Mouse (Mus musculus) MEL (cell line): Measurements from ENCODE around the gene Anxa8. TPM values are rescaled to one million over a fixed set of nuclear protein-coding genes. Genes with fewer than 3 reads are reported as not detected.

Experiments used
- DNase-seq: peaks from one replicate; pipeline ENCODE4 v3.0.0; 2011; ENCODE audit warnings: low read depth, low spot score
- H3K27ac ChIP-seq: 2 replicates; pipeline ENCODE4 v1.5.1; 2012; ENCODE audit warnings: low read depth, mild to moderate bottlenecking, control low read depth, low read length, moderate library complexity; ENCODE audit not compliant: control insufficient read depth
- H3K27me3 ChIP-seq, 2 experiments: fragments of 150-350 bp in 1 of 2; sonication (generic) in 1 of 2; 2 replicates each; pipeline ENCODE4 v1.6.1; 2012; ENCODE audit warnings: low read length in 2 of 2, mild to moderate bottlenecking in 2 of 2, improper control_type of control experiment in 1 of 2, moderate library complexity in 1 of 2; ENCODE audit not compliant: insufficient read depth in 2 of 2, control insufficient read depth in 1 of 2
- H3K36me3 ChIP-seq, 2 experiments: 2 replicates each; pipeline ENCODE4 v1.6.1; 2012 to 2014; ENCODE audit warnings: low read length in 2 of 2, improper control_type of control experiment in 1 of 2, inconsistent platforms in 1 of 2, mild to moderate bottlenecking in 1 of 2; ENCODE audit not compliant: insufficient read depth in 2 of 2, control insufficient read depth in 1 of 2
- H3K4me1 ChIP-seq, 2 experiments: fragments of 150-350 bp in 1 of 2; sonication (generic) in 1 of 2; 2 replicates each; pipeline ENCODE4 v1.6.1; 2012; ENCODE audit warnings: low read length in 2 of 2, improper control_type of control experiment in 1 of 2, mild to moderate bottlenecking in 1 of 2; ENCODE audit not compliant: insufficient read depth in 2 of 2, control insufficient read depth in 1 of 2
- H3K4me3 ChIP-seq, 2 experiments: fragments of 150-350 bp in 1 of 2; sonication (generic) in 1 of 2; 2 replicates each; pipeline ENCODE4 v1.5.1; 2012; ENCODE audit warnings: low read depth in 2 of 2, low read length in 2 of 2, mild to moderate bottlenecking in 2 of 2, moderate library complexity in 2 of 2, control low read depth in 1 of 2, improper control_type of control experiment in 1 of 2; ENCODE audit not compliant: control insufficient read depth in 1 of 2, insufficient read depth in 1 of 2
- H3K79me2 ChIP-seq: 2 replicates; pipeline ENCODE4 v1.6.1; 2012; ENCODE audit warnings: mild to moderate bottlenecking, low read length, moderate library complexity; ENCODE audit not compliant: control insufficient read depth, poor library complexity, insufficient read depth
- H3K9ac ChIP-seq: 2 replicates; pipeline ENCODE4 v1.6.1; 2012; ENCODE audit warnings: low read depth, mild to moderate bottlenecking, control low read depth, low read length, moderate library complexity; ENCODE audit not compliant: control insufficient read depth, poor library complexity, severe bottlenecking
- H3K9me3 ChIP-seq: fragments of 150-350 bp; sonication (generic); replicated peaks from 2 replicates; pipeline ENCODE4 v1.6.1; 2012; ENCODE audit warnings: mild to moderate bottlenecking, low read length, improper control_type of control experiment, moderate library complexity; ENCODE audit not compliant: insufficient read depth
- CHD1 ChIP-seq: IDR thresholded peaks from 2 replicates; pipeline ENCODE4 v1.6.1; 2012; ENCODE audit warnings: low read depth, mild to moderate bottlenecking, inconsistent platforms, low read length, improper control_type of control experiment
- E2F4 ChIP-seq: IDR thresholded peaks from 2 replicates; pipeline ENCODE4 v1.6.1; 2011; ENCODE audit warnings: low read depth, low read length, improper control_type of control experiment, borderline replicate concordance
- EP300 ChIP-seq, 2 experiments: IDR thresholded peaks; 2 replicates each; pipeline ENCODE4 v1.6.1; 2011; ENCODE audit warnings: improper control_type of control experiment in 2 of 2, low read length in 2 of 2, low read depth in 1 of 2, mild to moderate bottlenecking in 1 of 2
- GABPA ChIP-seq: IDR thresholded peaks from 2 replicates; pipeline ENCODE4 v1.6.1; 2012; ENCODE audit warnings: low read depth, mild to moderate bottlenecking, inconsistent platforms, low read length, improper control_type of control experiment, moderate library complexity
- JUND ChIP-seq: IDR thresholded peaks from 2 replicates; pipeline ENCODE4 v1.6.1; 2011; ENCODE audit warnings: low read depth, mild to moderate bottlenecking, improper control_type of control experiment, low read length
- KAT2A ChIP-seq: conservative IDR thresholded peaks from 2 replicates; pipeline ENCODE4 v1.6.1; 2012; ENCODE audit warnings: low read depth, low read length, improper control_type of control experiment, inconsistent platforms
- MXI1 ChIP-seq: IDR thresholded peaks from 2 replicates; pipeline ENCODE4 v1.6.1; 2011; ENCODE audit warnings: mild to moderate bottlenecking, low read depth, low read length, improper control_type of control experiment
- MYB ChIP-seq: IDR thresholded peaks from 2 replicates; pipeline ENCODE4 v1.6.1; 2011; ENCODE audit warnings: mild to moderate bottlenecking, low read depth, low read length, improper control_type of control experiment
- NELFE ChIP-seq: IDR thresholded peaks from 2 replicates; pipeline ENCODE4 v1.6.1; 2011; ENCODE audit warnings: low read depth, low read length, improper control_type of control experiment
- NRF1 ChIP-seq: IDR thresholded peaks from 2 replicates; pipeline ENCODE4 v1.6.1; 2014; ENCODE audit warnings: low read depth, mild to moderate bottlenecking, inconsistent platforms, low read length, improper control_type of control experiment, moderate library complexity; ENCODE audit not compliant: poor library complexity, insufficient read depth, severe bottlenecking
- POLR2A ChIP-seq, 2 experiments: IDR thresholded peaks; 2 replicates each; pipeline ENCODE4 v1.6.1; 2011 to 2012; ENCODE audit warnings: low read length in 2 of 2, mild to moderate bottlenecking in 2 of 2, control low read depth in 1 of 2, improper control_type of control experiment in 1 of 2, low read depth in 1 of 2, moderate library complexity in 1 of 2; ENCODE audit not compliant: control insufficient read depth in 1 of 2, insufficient read depth in 1 of 2, poor library complexity in 1 of 2
- RAD21 ChIP-seq: IDR thresholded peaks from 2 replicates; pipeline ENCODE4 v1.6.1; 2011; ENCODE audit warnings: mild to moderate bottlenecking, low read depth, low read length, improper control_type of control experiment
- SMC3 ChIP-seq: IDR thresholded peaks from 2 replicates; pipeline ENCODE4 v1.6.1; 2011; ENCODE audit warnings: low read depth, low read length, improper control_type of control experiment
- polyA plus RNA-seq, 2 experiments: library from polyadenylated mRNA; stranded (reverse) in 1 of 2; unstranded in 1 of 2; fragments of >175 nt in 1 of 2; fragments of >200 nt in 1 of 2; gene quantifications; 2 replicates each; pipeline versions ENCODE4 v1.2.1 to v1.2.4; 2012; ENCODE audit warnings: low replicate concordance in 2 of 2, low read depth in 1 of 2; ENCODE audit not compliant: insufficient read length in 2 of 2, insufficient read depth in 1 of 2, missing spikeins in 1 of 2
- total RNA-seq: library from RNA; depleted of rRNA; stranded (reverse); fragments of 300-350 nt; gene quantifications from 2 replicates; pipeline ENCODE4 v1.2.3, GENCODE M21; 2012; rRNA removed

Anxa8 gene
- total and polyA plus RNA-seq, 3 experiments: not detected

- Histone ChIP-seq H3K9ac (no peak overlapping the region), H3K4me3 (no peak overlapping the region), H3K27me3 (no peaks in the 10 kb centered on the region; a peak in 1 of 4 replicates), H3K27ac (no peak overlapping the region), H3K79me2 (no peaks in the 10 kb centered on the region), H3K9me3 (no peaks in the 10 kb centered on the region), H3K4me1 (no peaks in the 10 kb centered on the region), H3K36me3 (no peaks in the 10 kb centered on the region)
- no peak for DNase-seq
- TF ChIP-seq JUND (no peak), GABPA (no peak), SMC3 (no peak), CHD1 (no peak), KAT2A (no peak), RAD21 (no peak), EP300 (IDR thresholded peaks at IDR 0.05; ENCODE audit: low read depth in 1 of 2, low read length in 2 of 2) (no peak), MYB (no peak), MXI1 (no peak), NRF1 (no peak), POLR2A (IDR thresholded peaks at IDR 0.05; ENCODE audit: control insufficient read depth in 1 of 2, insufficient read depth in 1 of 2, low read depth in 1 of 2, low read length in 2 of 2, poor library complexity in 1 of 2) (no peak), NELFE (no peak), E2F4 (no peak)
Measured at GRCm38 (mm10) chr14:34142915-34143314, 57.1 kb downstream of the Anxa8 start.

Other genes with a start within 250 kb of the Anxa8 start
- not detected in 2 replicates for gene Gdf10, start 162.4 kb upstream of the Anxa8 start, total RNA-seq
- gene Gdf10, start 162.4 kb upstream of the Anxa8 start, polyA plus RNA-seq: not detected
- gene Gdf2, start 144.9 kb upstream of the Anxa8 start, total RNA-seq: not detected in 2 replicates
- gene Gdf2, start 144.9 kb upstream of the Anxa8 start, polyA plus RNA-seq: not detected
- gene Rbp3, start 132.0 kb upstream of the Anxa8 start, total RNA-seq: not detected in 2 replicates
- not detected for gene Rbp3, start 132.0 kb upstream of the Anxa8 start, polyA plus RNA-seq
- not detected in 2 replicates for gene Zfp488, start 107.2 kb upstream of the Anxa8 start, total RNA-seq
- gene Zfp488, start 107.2 kb upstream of the Anxa8 start, polyA plus RNA-seq: not detected
- not detected in 2 replicates for gene Gm30083, start 70.8 kb upstream of the Anxa8 start, total RNA-seq
- gene Gm30083, start 70.8 kb upstream of the Anxa8 start, polyA plus RNA-seq: not detected
- gene Gm5460, start 69.2 kb upstream of the Anxa8 start, total RNA-seq: not detected in 2 replicates
- not detected for gene Gm5460, start 69.2 kb upstream of the Anxa8 start, polyA plus RNA-seq
- gene Antxrl, start 33.3 kb upstream of the Anxa8 start, total RNA-seq: not detected in 2 replicates
- not detected for gene Antxrl, start 33.3 kb upstream of the Anxa8 start, polyA plus RNA-seq
- gene A630023A22Rik, start 16.8 kb downstream of the Anxa8 start, total RNA-seq: not detected in 2 replicates
- not detected for gene A630023A22Rik, start 16.8 kb downstream of the Anxa8 start, polyA plus RNA-seq
- not detected in 2 replicates for gene Npy4r, start 66.5 kb downstream of the Anxa8 start, total RNA-seq
- not detected for gene Npy4r, start 66.5 kb downstream of the Anxa8 start, polyA plus RNA-seq
- under 0.01 and 0.03 TPM in 2 replicates for gene Gprin2, start 115.7 kb downstream of the Anxa8 start, total RNA-seq
- under 1 TPM in 1 of 2 experiments, not detected in 1; 0.01 TPM for gene Gprin2, start 115.7 kb downstream of the Anxa8 start, polyA plus RNA-seq
- gene Syt15, start 133.6 kb downstream of the Anxa8 start, total RNA-seq: not detected in 2 replicates
- gene Syt15, start 133.6 kb downstream of the Anxa8 start, polyA plus RNA-seq: under 1 TPM in 1 of 2 experiments, not detected in 1; 0.06 TPM
- 7.9 and 9.2 TPM in 2 replicates for gene Shld2, start 224.5 kb downstream of the Anxa8 start, total RNA-seq
- 1 to 10 TPM in 1 of 2 experiments, not detected in 1; 7.0 TPM for gene Shld2, start 224.5 kb downstream of the Anxa8 start, polyA plus RNA-seq
- gene Glud1, start 224.7 kb downstream of the Anxa8 start, total RNA-seq: 92.3 and 99.9 TPM in 2 replicates
- gene Glud1, start 224.7 kb downstream of the Anxa8 start, polyA plus RNA-seq: 100 to 1,000 TPM in 1 of 2 experiments, 10 to 100 TPM in 1; 57.1 to 125 TPM